Mouse (Mus musculus): ENCODE data around the gene Astn1.

- no peak for TF ChIP-seq USF1 (IDR thresholded peaks at IDR 0.05; ENCODE audit: low read depth)
- TF ChIP-seq MAX (IDR thresholded peaks at IDR 0.05): no peak
These were observed 35.0 kb downstream of the Astn1 start for GRCm38 (mm10) chr1:158397058-158397457.
